In genomic region chr14:32663099-32663498, GRCm38 (mm10) we compare ENCODE assay signal across 20 mouse cellular contexts. TPM values are rescaled to one million over a fixed set of nuclear protein-coding genes. Genes with fewer than 3 reads are reported as not detected.
"Had no signal": no experiment of that assay in that cellular context is flagged by ENCODE, and none has a peak within 500 bp of the region (broad histone marks: within the 10 kb centered on the region; RNA-seq: fewer than 3 reads in every experiment).

No protein-coding gene starts in this region.

- H3K4me3 ChIP-seq: midbrain, embryonic 10.5 days; midbrain, embryonic 12.5 days; myocyte; neural tube, embryonic 13.5 days; neural tube, embryonic 15.5 days; stomach, embryonic 15.5 days had no signal

- H3K27ac ChIP-seq: midbrain, embryonic 10.5 days; midbrain, embryonic 12.5 days; neural tube, embryonic 13.5 days; neural tube, embryonic 15.5 days; stomach, embryonic 15.5 days; stomach, postnatal 0 days had no signal

- DNase-seq: lung, adult 18-20 months; lung, embryonic 14.5 days; lung, postnatal 10 days; lung, postnatal 4 days; midbrain, embryonic 14.5 days; retina, postnatal 1 day; right cerebral cortex, adult 18-20 months; right cerebral cortex, postnatal 25 days; right cerebral cortex, postnatal 4 days; thymus, adult 2 months; thymus, postnatal 36 days had no signal

RNA-seq across cellular contexts. Expression of gene 3425401B19Rik, which starts 22.0 kb away (rescaled TPM):
- total RNA-seq: megakaryocyte, adult 5-6 weeks; megakaryocyte-erythroid progenitor cell, adult 5-6 weeks had no signal
